Mouse (Mus musculus): Measurements from ENCODE around the gene Tns2. TPM values are rescaled to one million over a fixed set of nuclear protein-coding genes. Genes with fewer than 3 reads are reported as not detected.

Gene Tns2
- polyA plus RNA-seq (2012; rRNA removed; ENCODE audit: low replicate concordance) = 150 and 234 TPM in 2 replicates

GRCm38 (mm10) chr15:102100161-102100981 lies at the start of gene Tns2:
Gene Tns2, plus strand, starts transcription at chr15:102100413.

GRCm38 (mm10) chr15:102073559-102074069 lies 26.6 kb upstream of the Tns2 start, which contains the start of gene Eif4b:
Gene Eif4b, plus strand, starts transcription at chr15:102073773.

GRCm38 (mm10) chr15:102136129-102136758 lies 36.0 kb downstream of the Tns2 start, which contains the start of gene Spryd3:
Gene Spryd3, minus strand, starts transcription at chr15:102136234.

GRCm38 (mm10) chr15:102144274-102144711 lies 44.1 kb downstream of the Tns2 start, which contains the start of gene Igfbp6:
Gene Igfbp6, plus strand, starts transcription at chr15:102144362.

GRCm38 (mm10) chr15:102150301-102151135 lies 50.3 kb downstream of the Tns2 start, which contains the start of gene Soat2:
Gene Soat2, plus strand, starts transcription at chr15:102150526.

Other genes starting within 250 kb of the Tns2 start
- gene Krt1, start 249.6 kb upstream of the Tns2 start, polyA plus RNA-seq (2012; rRNA removed; ENCODE audit: low replicate concordance) = 0.08 TPM in 1 of 2 replicates, not detected in the other
- not detected in 2 replicates for gene Krt77, start 230.7 kb upstream of the Tns2 start, polyA plus RNA-seq (2012; rRNA removed; ENCODE audit: low replicate concordance)
- 0.13 TPM in 1 of 2 replicates, not detected in the other for gene Krt76, start 207.5 kb upstream of the Tns2 start, polyA plus RNA-seq (2012; rRNA removed; ENCODE audit: low replicate concordance)
- gene Krt4, start 175.7 kb upstream of the Tns2 start, polyA plus RNA-seq (2012; rRNA removed; ENCODE audit: low replicate concordance) = 0.07 and 0.53 TPM in 2 replicates
- gene Krt79, start 160.1 kb upstream of the Tns2 start, polyA plus RNA-seq (2012; rRNA removed; ENCODE audit: low replicate concordance) = 2.7 and 9.0 TPM in 2 replicates
- 0.06 TPM in 2 replicates for gene Krt78, start 146.1 kb upstream of the Tns2 start, polyA plus RNA-seq (2012; rRNA removed; ENCODE audit: low replicate concordance)
- 2.4 and 188 TPM in 2 replicates for gene Krt8, start 95.9 kb upstream of the Tns2 start, polyA plus RNA-seq (2012; rRNA removed; ENCODE audit: low replicate concordance)
- gene Krt18, start 72.2 kb upstream of the Tns2 start, polyA plus RNA-seq (2012; rRNA removed; ENCODE audit: low replicate concordance) = 1.2 and 88.2 TPM in 2 replicates
- gene Eif4b, start 26.6 kb upstream of the Tns2 start, polyA plus RNA-seq (2012; rRNA removed; ENCODE audit: low replicate concordance) = 50.5 and 145 TPM in 2 replicates
- gene Spryd3, start 35.8 kb downstream of the Tns2 start, polyA plus RNA-seq (2012; rRNA removed; ENCODE audit: low replicate concordance) = 33.0 and 40.9 TPM in 2 replicates
- gene Igfbp6, start 43.9 kb downstream of the Tns2 start, polyA plus RNA-seq (2012; rRNA removed; ENCODE audit: low replicate concordance) = 189 and 436 TPM in 2 replicates
- 0.47 and 1.2 TPM in 2 replicates for gene Soat2, start 50.1 kb downstream of the Tns2 start, polyA plus RNA-seq (2012; rRNA removed; ENCODE audit: low replicate concordance)
- 29.3 and 49.5 TPM in 2 replicates for gene Zfp740, start 102.8 kb downstream of the Tns2 start, polyA plus RNA-seq (2012; rRNA removed; ENCODE audit: low replicate concordance)
- gene Csad, start 104.3 kb downstream of the Tns2 start, polyA plus RNA-seq (2012; rRNA removed; ENCODE audit: low replicate concordance) = 247 and 354 TPM in 2 replicates
- 6.4 and 14.8 TPM in 2 replicates for gene Itgb7, start 131.5 kb downstream of the Tns2 start, polyA plus RNA-seq (2012; rRNA removed; ENCODE audit: low replicate concordance)
- 51.9 and 67.6 TPM in 2 replicates for gene Rarg, start 157.1 kb downstream of the Tns2 start, polyA plus RNA-seq (2012; rRNA removed; ENCODE audit: low replicate concordance)
- 0.11 and 0.48 TPM in 2 replicates for gene Gm9918, start 170.2 kb downstream of the Tns2 start, polyA plus RNA-seq (2012; rRNA removed; ENCODE audit: low replicate concordance)
- 111 and 118 TPM in 2 replicates for gene Mfsd5, start 179.0 kb downstream of the Tns2 start, polyA plus RNA-seq (2012; rRNA removed; ENCODE audit: low replicate concordance)
- gene Espl1, start 195.9 kb downstream of the Tns2 start, polyA plus RNA-seq (2012; rRNA removed; ENCODE audit: low replicate concordance) = 2.7 and 6.0 TPM in 2 replicates
- 128 and 134 TPM in 2 replicates for gene Pfdn5, start 225.7 kb downstream of the Tns2 start, polyA plus RNA-seq (2012; rRNA removed; ENCODE audit: low replicate concordance)
- 44.8 and 74.2 TPM in 2 replicates for gene Myg1, start 231.3 kb downstream of the Tns2 start, polyA plus RNA-seq (2012; rRNA removed; ENCODE audit: low replicate concordance)

Measured in subcutaneous adipose tissue, adult 2 months (tissue).